Mouse (Mus musculus) lung, postnatal 0 days (tissue): Measurements from ENCODE around the gene Ugt1a2.

Source experiments
- CTCF ChIP-seq: IDR thresholded peaks from 2 replicates; pipeline ENCODE4 v1.5.1; 2016; ENCODE audit warnings: antibody characterized with exemption, mild to moderate bottlenecking
- EP300 ChIP-seq: IDR thresholded peaks from 2 replicates; pipeline ENCODE4 v1.6.1; 2016; ENCODE audit warnings: antibody characterized with exemption, mild to moderate bottlenecking, control low read depth

GRCm38 (mm10) chr1:88213766-88214461, 13.5 kb downstream of the Ugt1a2 start:
- no peak for TF ChIP-seq CTCF
- no peak for TF ChIP-seq EP300
